Mouse (Mus musculus): ENCODE results near the gene Vps13d. TPM values are rescaled to one million over a fixed set of nuclear protein-coding genes. Genes with fewer than 3 reads are reported as not detected.

Vps13d gene
- total RNA-seq (2014; fragmentation: Nextera tagmentation) (21.4 and 26.1 TPM in 2 replicates), total RNA-seq (2017) (37.3 and 41.3 TPM in 2 replicates)

GRCm38 (mm10) chr4:145194559-145195162 is at the start of gene Vps13d:
TSS of gene Vps13d (minus strand) at chr4:145195005.
- ATAC-seq (replicated peaks; ENCODE audit: poor library complexity, severe bottlenecking): peak; percentile 94

- ATAC-seq (replicated peaks; ENCODE audit: poor library complexity, severe bottlenecking): no peak
These were observed 48.0 kb upstream of the Vps13d start for GRCm38 (mm10) chr4:145242719-145243350.

- ATAC-seq (replicated peaks; ENCODE audit: poor library complexity, severe bottlenecking): peak; percentile 86
These were observed 46.0 kb upstream of the Vps13d start for GRCm38 (mm10) chr4:145240723-145241231.

- peak; percentile 11; the same call in 1 of the 2 replicates for ATAC-seq (replicated peaks; ENCODE audit: poor library complexity, severe bottlenecking)
These were observed 44.4 kb upstream of the Vps13d start for GRCm38 (mm10) chr4:145239049-145239830.

GRCm38 (mm10) chr4:145236027-145236426 is 41.2 kb upstream of the Vps13d start:
- no peak for ATAC-seq (replicated peaks; ENCODE audit: poor library complexity, severe bottlenecking)

GRCm38 (mm10) chr4:145233487-145234228 is 38.9 kb upstream of the Vps13d start:
- peak; percentile 76 for ATAC-seq (replicated peaks; ENCODE audit: poor library complexity, severe bottlenecking)

- no peak for ATAC-seq (replicated peaks; ENCODE audit: poor library complexity, severe bottlenecking)
These were observed 36.9 kb upstream of the Vps13d start for GRCm38 (mm10) chr4:145231732-145232131.

- no peak for ATAC-seq (replicated peaks; ENCODE audit: poor library complexity, severe bottlenecking)
These were observed 35.8 kb upstream of the Vps13d start for GRCm38 (mm10) chr4:145230647-145231046.

- no peak for ATAC-seq (replicated peaks; ENCODE audit: poor library complexity, severe bottlenecking)
These were observed 34.8 kb upstream of the Vps13d start for GRCm38 (mm10) chr4:145229524-145230163.

- ATAC-seq (replicated peaks; ENCODE audit: poor library complexity, severe bottlenecking): peak; percentile 20
These were observed 34.2 kb upstream of the Vps13d start for GRCm38 (mm10) chr4:145229051-145229450.

GRCm38 (mm10) chr4:145224613-145225012 is 29.8 kb upstream of the Vps13d start:
- no peak for ATAC-seq (replicated peaks; ENCODE audit: poor library complexity, severe bottlenecking)

- peak; percentile 21; the same call in 1 of the 2 replicates for ATAC-seq (replicated peaks; ENCODE audit: poor library complexity, severe bottlenecking)
These were observed 27.3 kb upstream of the Vps13d start for GRCm38 (mm10) chr4:145222064-145222463.

GRCm38 (mm10) chr4:145221379-145221778 is 26.6 kb upstream of the Vps13d start:
- no peak for ATAC-seq (replicated peaks; ENCODE audit: poor library complexity, severe bottlenecking)

GRCm38 (mm10) chr4:145220001-145220400 is 25.2 kb upstream of the Vps13d start:
- ATAC-seq (replicated peaks; ENCODE audit: poor library complexity, severe bottlenecking): no peak

- ATAC-seq (replicated peaks; ENCODE audit: poor library complexity, severe bottlenecking): peak; percentile 45
These were observed 24.6 kb upstream of the Vps13d start for GRCm38 (mm10) chr4:145219240-145219985.

- ATAC-seq (replicated peaks; ENCODE audit: poor library complexity, severe bottlenecking): no peak
These were observed 23.0 kb upstream of the Vps13d start for GRCm38 (mm10) chr4:145217837-145218236.

GRCm38 (mm10) chr4:145217046-145217445 is 22.2 kb upstream of the Vps13d start:
- ATAC-seq (replicated peaks; ENCODE audit: poor library complexity, severe bottlenecking): no peak

- ATAC-seq (replicated peaks; ENCODE audit: poor library complexity, severe bottlenecking): no peak
These were observed 20.6 kb upstream of the Vps13d start for GRCm38 (mm10) chr4:145215396-145215795.

- no peak for ATAC-seq (replicated peaks; ENCODE audit: poor library complexity, severe bottlenecking)
These were observed 20.0 kb upstream of the Vps13d start for GRCm38 (mm10) chr4:145214786-145215174.

Measured in granulocyte monocyte progenitor cell, adult 5-6 weeks (primary cell).